Mouse (Mus musculus) bone marrow macrophage, adult 2 months (primary cell): ENCODE measurements around the gene Igf2.

Experiments
- CTCF ChIP-seq: IDR thresholded peaks from 2 replicates; pipeline ENCODE4 v1.5.1; 2012; ENCODE audit warnings: low read depth, mild to moderate bottlenecking, low read length, moderate library complexity
- POLR2A ChIP-seq: IDR thresholded peaks from 2 replicates; pipeline ENCODE4 v1.6.1; 2012; ENCODE audit warnings: mild to moderate bottlenecking, low read depth, low read length, borderline replicate concordance

DNA sequence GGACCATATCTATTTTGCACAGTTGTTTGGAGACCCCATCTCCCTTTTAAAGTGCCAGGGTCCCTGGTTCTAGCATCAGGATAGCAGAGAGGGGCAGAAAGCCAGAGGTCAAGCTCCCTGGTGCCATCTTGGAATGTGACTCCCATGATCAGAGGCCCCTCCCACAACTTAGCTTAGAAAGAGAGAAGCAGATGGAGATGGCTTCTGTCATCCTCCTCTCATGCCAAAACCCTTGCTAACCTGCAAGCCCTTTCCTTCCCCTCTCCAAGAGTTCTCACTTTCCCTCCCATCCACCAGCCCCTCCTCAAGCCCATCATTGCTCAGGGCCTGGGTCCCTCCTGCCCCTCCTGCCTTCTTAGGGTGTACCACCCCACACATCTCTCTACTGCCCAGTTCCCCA, 30.4 kb downstream of the Igf2 start:
- TF ChIP-seq POLR2A (no peak), CTCF (no peak)
